Mouse (Mus musculus) limb, embryonic 14.5 days (tissue): ENCODE measurements around the gene Syndig1. TPM values are rescaled to one million over a fixed set of nuclear protein-coding genes. Genes with fewer than 3 reads are reported as not detected.

ENCODE experiments used
- ATAC-seq: fragments of 200-750 bp; cut with Nextera tagmentation; 2 replicates; pipeline ENCODE4 v1.8.0; 2017; ENCODE audit warnings: low read depth, moderate number of reproducible peaks, moderate TSS enrichment; ENCODE audit not compliant: low FRiP score
- DNase-seq: peaks from one replicate; pipeline ENCODE4 v3.0.0-alpha.2; 2015; ENCODE audit warnings: low spot score
- H3K27ac ChIP-seq: fragments of 300-500 bp; sonication (generic); replicated peaks from 2 replicates; pipeline ENCODE4 v1.5.1; 2014; ENCODE audit warnings: low read depth, mild to moderate bottlenecking, low read length, moderate library complexity, mixed read lengths
- H3K27me3 ChIP-seq: fragments of 300-500 bp; sonication (generic); 2 replicates; pipeline ENCODE4 v1.6.1; 2014; ENCODE audit warnings: low read length, mixed read lengths; ENCODE audit not compliant: control insufficient read depth, insufficient read depth
- H3K36me3 ChIP-seq: fragments of 300-500 bp; sonication (generic); 2 replicates; pipeline ENCODE4 v1.6.1; 2014; ENCODE audit warnings: mild to moderate bottlenecking, low read length, moderate library complexity, mixed read lengths; ENCODE audit not compliant: control insufficient read depth, insufficient read depth
- H3K4me1 ChIP-seq: fragments of 300-500 bp; sonication (generic); 2 replicates; pipeline ENCODE4 v1.6.1; 2014; ENCODE audit warnings: antibody characterized with exemption, low read length, mixed read lengths; ENCODE audit not compliant: control insufficient read depth, insufficient read depth
- H3K4me2 ChIP-seq: fragments of 300-500 bp; sonication (generic); replicated peaks from 2 replicates; pipeline ENCODE4 v1.6.1; 2014; ENCODE audit warnings: low read depth, mild to moderate bottlenecking, low read length, moderate library complexity; ENCODE audit not compliant: severe bottlenecking
- H3K4me3 ChIP-seq: fragments of 300-500 bp; sonication (generic); replicated peaks from 2 replicates; pipeline ENCODE4 v1.5.1; 2014; ENCODE audit warnings: low read length
- H3K9ac ChIP-seq: fragments of 300-500 bp; sonication (generic); 2 replicates; pipeline ENCODE4 v1.6.1; 2014; ENCODE audit warnings: mild to moderate bottlenecking, low read depth, low read length, moderate library complexity; ENCODE audit not compliant: severe bottlenecking
- H3K9me3 ChIP-seq: fragments of 300-500 bp; sonication (generic); 2 replicates; pipeline ENCODE4 v1.6.1; 2016; ENCODE audit warnings: low read length; ENCODE audit not compliant: control insufficient read depth
- POLR2A ChIP-seq: fragments of 200-500 bp; IDR thresholded peaks from 2 replicates; pipeline ENCODE4 v1.8.0; 2012; ENCODE audit warnings: inconsistent platforms, mild to moderate bottlenecking, moderate library complexity, borderline replicate concordance; ENCODE audit not compliant: insufficient read depth, insufficient read length; ENCODE audit errors: extremely low read depth
- WGBS: fragments of 180-500 bp; shearing (Covaris S2); extraction: QIAGEN DNeasy Blood & Tissue Kit; methylation state at CpG from one replicate; pipeline ENCODE4 v1.1.7; 2014; 5-methylcytosine and 5-hydroxymethylcytosine counted together
- polyA plus RNA-seq, 2 experiments: library from polyadenylated mRNA; depleted of rRNA in 1 of 2; stranded (reverse) in 1 of 2; unstranded in 1 of 2; fragments of >200 nt; fragmentation: Nextera tagmentation in 1 of 2; extraction: Ambion mirVana in 1 of 2; gene quantifications; 2 replicates each; pipeline versions ENCODE4 v1.2.1 to v1.2.3; 2012 to 2014

Gene Syndig1
- polyA plus RNA-seq, 2 experiments: 5.5 to 8.1 TPM

- DNase-seq (no peak), ATAC-seq (no peak)
- WGBS: under 1% methylated on average over 29 of the region's 29 CpGs
Observed at GRCm38 (mm10) chr2:149831459-149832245, 2.6 kb downstream of the Syndig1 start.

GRCm38 (mm10) chr2:149832301-149832700 is 3.3 kb downstream of the Syndig1 start:
- 8% methylated on average over 5 of the region's 5 CpGs for WGBS
- Histone ChIP-seq H3K4me3 (peak overlapping the region; percentile 61), H3K4me1 (peaks cover 14% of the 10 kb centered on the region; the same call in 1 of the 2 replicates), H3K4me2 (peak overlapping the region; percentile 98), H3K9me3 (no peaks in the 10 kb centered on the region), H3K36me3 (no peaks in the 10 kb centered on the region), H3K9ac (no peak overlapping the region), H3K27ac (no peak overlapping the region), H3K27me3 (peaks cover 32% of the 10 kb centered on the region; the same call in 1 of the 2 replicates)
- no peak for DNase-seq
- TF ChIP-seq POLR2A: no peak
- no peak for ATAC-seq

More at GRCm38 (mm10) chr2:149831459-149832245, 2.6 kb downstream of the Syndig1 start:
- Histone ChIP-seq H3K36me3 (no peaks in the 10 kb centered on the region), H3K27me3 (peaks cover 32% of the 10 kb centered on the region; the same call in 1 of the 2 replicates), H3K4me3 (peak overlapping the region; percentile 61), H3K4me2 (peak overlapping the region; percentile 98), H3K9ac (peak overlapping the region; percentile 59), H3K27ac (no peak overlapping the region), H3K4me1 (peaks cover 14% of the 10 kb centered on the region; the same call in 1 of the 2 replicates), H3K9me3 (no peaks in the 10 kb centered on the region)
- TF ChIP-seq POLR2A: no peak

- Histone ChIP-seq H3K27me3 (peaks cover 28% of the 10 kb centered on the region; the same call in 1 of the 2 replicates), H3K4me3 (no peak overlapping the region), H3K4me1 (peaks cover 12% of the 10 kb centered on the region; the same call in 1 of the 2 replicates), H3K4me2 (no peak overlapping the region), H3K27ac (no peak overlapping the region), H3K9me3 (no peaks in the 10 kb centered on the region), H3K36me3 (no peaks in the 10 kb centered on the region), H3K9ac (no peak overlapping the region)
- 72% methylated on average over 1 of the region's 1 CpGs for WGBS
- DNase-seq (no peak), ATAC-seq (no peak)
- TF ChIP-seq POLR2A: no peak
Observed at GRCm38 (mm10) chr2:149835091-149835490, 6.1 kb downstream of the Syndig1 start.

- Histone ChIP-seq H3K27me3 (peaks cover 18% of the 10 kb centered on the region; the same call in 1 of the 2 replicates), H3K4me3 (no peak overlapping the region), H3K27ac (no peak overlapping the region), H3K4me2 (no peak overlapping the region), H3K4me1 (peaks cover 5% of the 10 kb centered on the region; the same call in 1 of the 2 replicates), H3K36me3 (no peaks in the 10 kb centered on the region), H3K9me3 (no peaks in the 10 kb centered on the region), H3K9ac (no peak overlapping the region)
- TF ChIP-seq POLR2A: no peak
- 69% methylated on average over 2 of the region's 2 CpGs for WGBS
- DNase-seq (no peak), ATAC-seq (no peak)
Observed at GRCm38 (mm10) chr2:149836471-149837135, 7.6 kb downstream of the Syndig1 start.

GRCm38 (mm10) chr2:149839666-149840065 is 10.7 kb downstream of the Syndig1 start:
- no peak for TF ChIP-seq POLR2A
- H3K27me3 ChIP-seq: no peaks in the 10 kb centered on the region
- H3K27ac ChIP-seq: no peak overlapping the region
- H3K4me1 ChIP-seq: no peaks in the 10 kb centered on the region
- 69% methylated on average over 2 of the region's 2 CpGs for WGBS
- no peak overlapping the region for H3K4me2 ChIP-seq
- no peak overlapping the region for H3K4me3 ChIP-seq
- no peak overlapping the region for H3K9ac ChIP-seq
- no peaks in the 10 kb centered on the region for H3K36me3 ChIP-seq
- ATAC-seq (no peak), DNase-seq (no peak)
- no peaks in the 10 kb centered on the region for H3K9me3 ChIP-seq
